Mouse (Mus musculus): ENCODE measurements around the gene Fhod1.

The Fhod1 gene

GRCm38 (mm10) chr8:105349096-105349771 is 1.5 kb upstream of the Fhod1 start:
- no peak for DNase-seq (ENCODE audit: low read depth, low spot score)

DNA sequence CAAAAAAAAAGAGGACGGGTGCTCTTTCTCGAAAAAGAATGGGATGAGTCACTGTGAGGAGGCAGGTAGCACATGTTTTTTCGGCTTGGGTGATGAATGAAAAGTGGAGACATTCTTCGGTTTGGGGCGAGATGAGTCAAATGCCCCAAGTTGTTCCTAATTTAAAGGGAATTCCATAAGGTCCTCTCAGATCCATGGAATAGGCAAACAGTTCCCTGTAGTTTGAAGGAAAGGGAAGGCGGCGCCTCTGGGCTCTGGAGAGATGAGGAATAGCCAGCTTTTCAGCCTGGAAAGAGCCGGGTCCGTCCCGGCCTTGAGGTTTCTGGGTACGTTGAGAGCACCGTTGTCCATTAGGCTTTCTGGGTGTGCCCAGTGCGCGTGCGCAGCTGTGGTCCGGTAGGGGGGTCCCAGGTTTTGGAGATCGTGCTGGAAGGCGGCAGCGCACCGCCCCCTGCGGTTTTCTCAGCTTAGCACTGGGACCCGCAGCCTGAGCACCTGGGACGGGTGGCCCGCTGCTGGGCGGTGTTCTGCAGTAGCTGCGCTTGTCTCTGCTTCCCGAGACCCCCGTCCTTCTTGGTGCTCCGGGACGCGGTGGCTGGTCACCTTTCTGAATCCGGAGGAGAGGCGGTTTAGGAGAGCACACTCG is 820 bp upstream of the Fhod1 start, which contains the start of gene Slc9a5:
Gene Slc9a5 (plus strand): TSS at position 394 of the 646 bp plus-strand sequence.
- DNase-seq (ENCODE audit: low read depth, low spot score): no peak

- no peak for DNase-seq (ENCODE audit: low read depth, low spot score)
Measured at GRCm38 (mm10) chr8:105346611-105347427, 934 bp downstream of the Fhod1 start.

DNA sequence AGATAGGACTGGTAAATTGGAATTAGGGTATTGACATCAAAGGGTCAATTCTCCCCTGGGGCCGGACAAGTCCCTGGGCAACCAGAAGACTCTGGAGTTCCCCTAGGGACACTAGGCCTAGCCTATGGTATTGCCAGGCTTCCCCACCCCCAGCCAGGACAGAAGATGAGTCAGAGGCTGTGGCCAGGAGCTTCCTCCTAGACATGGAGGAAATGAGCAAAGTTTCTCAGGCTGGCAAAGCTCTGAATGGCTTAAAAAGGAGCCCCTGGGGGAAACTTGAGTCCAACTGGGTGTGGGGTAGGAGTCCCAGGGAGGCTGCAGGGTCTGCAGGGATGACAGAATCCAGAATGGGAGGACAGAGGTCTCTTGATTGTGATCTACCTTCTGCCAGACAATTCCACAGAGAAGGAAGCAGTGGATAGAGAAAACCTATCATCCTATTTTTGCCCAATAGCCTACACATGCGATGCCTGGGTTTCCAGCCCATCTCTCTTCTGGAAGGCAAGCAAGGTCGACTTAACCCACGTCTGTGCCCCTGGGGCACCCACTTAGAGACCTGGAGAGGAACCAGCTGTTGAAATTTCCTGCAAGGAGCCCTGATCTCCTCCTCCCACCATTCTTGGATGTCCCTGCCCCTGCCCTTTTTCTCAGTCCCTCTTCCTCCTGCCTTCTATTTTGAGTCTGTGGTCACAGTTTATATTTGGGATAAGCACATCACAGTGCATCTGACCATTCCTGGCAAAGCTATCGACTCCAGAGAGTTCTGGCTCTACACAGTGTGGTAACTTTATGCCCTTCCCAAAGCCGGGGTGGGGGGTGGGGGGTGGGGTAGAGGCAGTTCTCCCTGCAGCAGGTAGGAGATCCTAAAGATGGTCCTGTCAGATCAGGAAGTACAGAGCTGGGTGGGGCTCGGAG is 2.4 kb downstream of the Fhod1 start:
- DNase-seq (ENCODE audit: low read depth, low spot score): no peak

- DNase-seq (ENCODE audit: low read depth, low spot score): no peak
Measured at GRCm38 (mm10) chr8:105343791-105344574, 3.8 kb downstream of the Fhod1 start.

DNA sequence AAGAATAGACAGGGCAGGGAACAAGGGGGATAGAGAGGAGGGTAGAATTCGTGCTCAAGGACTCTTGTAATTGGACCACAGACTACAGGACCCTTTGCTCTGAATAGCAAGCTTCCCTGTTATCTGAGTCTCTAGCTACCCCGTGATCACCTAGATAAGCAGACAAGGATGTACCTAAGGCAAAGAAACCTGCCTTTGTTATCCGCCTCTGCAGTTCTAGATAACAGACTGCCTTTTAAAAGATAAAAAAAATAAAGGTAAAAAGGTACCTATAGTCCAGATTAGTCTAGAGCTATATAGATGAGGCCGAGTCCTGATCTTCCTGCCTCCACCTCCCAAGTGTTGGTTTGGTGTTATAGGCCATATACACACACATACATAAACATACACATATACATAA is 5.0 kb downstream of the Fhod1 start:
- DNase-seq (ENCODE audit: low read depth, low spot score): no peak

- no peak for DNase-seq (ENCODE audit: low read depth, low spot score)
Measured at GRCm38 (mm10) chr8:105341399-105341798, 6.4 kb downstream of the Fhod1 start.

DNA sequence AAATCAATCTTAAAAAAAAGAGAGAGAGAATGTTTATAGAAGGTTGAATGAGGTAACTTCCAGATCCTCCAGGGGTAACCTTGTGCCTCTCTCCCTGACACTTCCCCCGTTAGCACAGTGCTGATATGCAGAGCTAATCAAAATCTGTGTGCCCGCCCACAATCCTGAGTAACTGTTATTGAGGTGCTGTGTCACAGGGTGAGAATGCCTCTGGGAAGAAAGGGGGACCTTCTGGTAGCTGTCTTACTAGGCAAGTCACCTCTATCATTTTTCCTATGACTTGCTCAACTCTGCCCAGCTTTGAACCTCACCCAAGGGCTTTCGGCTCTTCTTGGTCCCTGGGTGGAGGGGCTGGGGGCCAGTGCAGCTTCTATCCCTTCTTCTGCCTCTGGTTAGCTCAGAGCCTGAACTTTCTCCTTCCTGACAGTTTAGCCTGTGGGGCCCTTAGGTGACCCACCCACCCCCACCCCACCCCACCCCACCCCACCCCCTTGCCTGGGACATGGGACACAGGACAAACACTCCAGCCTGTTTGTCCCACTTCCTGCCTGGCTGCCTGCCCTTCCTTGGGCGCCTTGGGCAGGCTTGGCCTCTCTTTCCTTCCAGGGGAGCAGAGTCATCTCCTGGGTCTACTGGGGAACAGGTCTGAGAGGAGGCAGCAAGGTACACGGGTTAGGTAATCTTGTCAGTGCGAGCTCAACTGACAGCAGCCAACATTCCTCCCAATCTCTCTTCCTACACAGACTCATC is 7.7 kb downstream of the Fhod1 start:
- DNase-seq (ENCODE audit: low read depth, low spot score): no peak

- DNase-seq (ENCODE audit: low read depth, low spot score): no peak
Measured at GRCm38 (mm10) chr8:105338992-105339391, 8.8 kb downstream of the Fhod1 start.

- DNase-seq (ENCODE audit: low read depth, low spot score): no peak
Measured at GRCm38 (mm10) chr8:105336373-105337130, 11.2 kb downstream of the Fhod1 start.

GRCm38 (mm10) chr8:105332523-105332922 is 15.2 kb downstream of the Fhod1 start:
- no peak for DNase-seq (ENCODE audit: low read depth, low spot score)

DNA sequence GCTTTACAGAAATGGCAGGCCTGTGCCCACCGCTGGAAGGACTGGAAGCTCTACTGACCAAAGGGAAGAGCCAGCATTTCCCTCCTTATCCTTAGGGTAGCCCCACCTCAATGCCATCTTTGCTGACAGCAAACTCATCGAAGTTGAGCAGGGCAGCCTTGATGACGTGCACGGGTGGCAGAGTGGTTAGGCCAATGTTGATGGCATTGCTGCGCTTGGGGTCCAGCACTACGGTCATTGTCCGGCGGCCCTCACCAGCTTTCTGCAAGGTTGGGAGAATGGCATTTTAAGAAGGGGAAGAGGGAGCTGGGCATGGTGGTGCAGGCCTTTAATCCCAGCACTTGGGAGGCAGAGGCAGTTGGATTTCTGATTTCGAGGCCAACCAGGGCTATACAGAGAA is 15.8 kb downstream of the Fhod1 start:
- no peak for DNase-seq (ENCODE audit: low read depth, low spot score)

DNA sequence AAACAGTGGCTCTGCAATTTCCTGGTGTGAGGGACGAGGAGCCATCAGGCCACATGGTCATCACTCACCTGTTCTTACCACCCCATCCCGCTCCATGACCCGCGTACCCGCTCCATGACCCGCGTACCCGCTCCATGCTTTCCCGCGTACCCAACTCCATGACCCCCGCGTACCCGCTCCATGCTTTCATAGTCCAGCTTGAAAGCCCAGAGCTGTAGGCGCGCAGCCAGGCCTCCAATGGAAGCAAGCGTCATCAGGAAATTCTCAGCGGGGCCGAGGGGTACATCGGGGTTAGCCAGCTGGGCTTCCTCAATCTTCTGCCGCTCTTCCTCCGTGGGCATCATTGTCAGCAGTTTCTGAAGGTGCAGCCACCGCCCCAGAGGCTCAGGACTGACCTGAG is 16.3 kb downstream of the Fhod1 start:
- no peak for DNase-seq (ENCODE audit: low read depth, low spot score)

DNA sequence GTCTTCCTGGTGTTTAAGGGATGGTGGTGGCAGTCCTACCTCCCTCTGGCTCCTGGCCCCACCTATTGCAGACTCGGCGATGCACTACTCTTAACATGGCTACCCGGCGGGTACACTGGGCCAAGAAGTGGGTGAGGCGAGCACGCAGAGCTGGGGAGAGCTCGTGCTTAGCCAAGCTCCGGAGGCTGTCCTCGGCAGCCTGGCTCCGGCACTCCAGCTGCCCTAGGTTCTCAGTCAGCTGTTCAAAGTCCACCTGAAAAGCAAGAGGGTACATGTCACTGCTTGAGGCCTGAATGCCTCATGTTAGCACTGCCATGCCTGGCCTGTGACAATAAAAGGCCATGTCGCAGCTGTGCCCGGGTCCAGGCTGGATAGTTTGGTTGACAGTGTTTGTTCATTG is 17.4 kb downstream of the Fhod1 start:
- no peak for DNase-seq (ENCODE audit: low read depth, low spot score)

DNA sequence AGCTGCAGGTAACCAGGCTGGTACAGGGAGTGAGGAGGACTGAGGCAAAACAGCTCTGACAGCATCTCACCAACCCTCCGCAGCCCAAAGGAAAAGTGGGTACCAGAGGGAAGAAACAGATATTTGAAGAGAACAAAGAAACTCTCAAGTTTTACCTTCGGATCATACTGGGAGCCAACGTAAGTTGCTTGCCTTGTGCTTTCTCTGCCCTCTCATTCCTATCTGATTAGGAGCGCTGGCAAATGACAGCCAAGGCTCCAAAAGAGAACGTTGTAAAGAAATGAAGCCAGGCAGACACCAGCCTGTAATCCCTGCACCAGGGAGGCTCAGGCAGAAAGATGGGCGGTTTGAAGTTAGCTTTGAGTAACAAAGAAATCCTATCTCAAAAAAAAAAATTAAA is 20.8 kb downstream of the Fhod1 start:
- DNase-seq (ENCODE audit: low read depth, low spot score): no peak

- DNase-seq (ENCODE audit: low read depth, low spot score): peak; percentile 86
Measured at GRCm38 (mm10) chr8:105326141-105326672, 21.5 kb downstream of the Fhod1 start, which contains the start of the genes Lrrc29 and Tmem208. Lrrc29 (minus strand) TSS chr8:105326278. Tmem208 (plus strand) TSS chr8:105326354.

DNA sequence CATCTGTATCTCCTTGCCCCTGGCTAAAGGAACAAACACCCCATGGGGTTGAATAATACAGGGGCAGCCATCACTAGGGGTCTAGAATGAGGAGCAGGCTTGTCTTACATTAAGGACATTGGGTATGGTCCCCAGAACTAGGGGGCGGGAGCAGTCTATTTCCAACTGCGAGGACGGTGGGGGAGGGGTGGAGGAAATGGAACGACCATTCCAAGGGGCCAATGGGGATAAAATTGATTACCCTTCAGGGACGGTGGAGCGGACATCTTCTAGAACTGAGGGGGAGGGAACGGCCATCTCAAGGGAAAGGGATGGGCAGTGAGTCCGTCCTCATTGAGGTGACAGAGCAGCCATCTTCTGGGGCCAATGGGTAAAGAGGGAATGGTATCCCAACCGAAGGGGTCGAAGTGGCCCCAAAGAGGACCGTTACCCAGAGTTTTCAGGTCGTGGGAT is 22.1 kb downstream of the Fhod1 start:
- DNase-seq (ENCODE audit: low read depth, low spot score): no peak

DNA sequence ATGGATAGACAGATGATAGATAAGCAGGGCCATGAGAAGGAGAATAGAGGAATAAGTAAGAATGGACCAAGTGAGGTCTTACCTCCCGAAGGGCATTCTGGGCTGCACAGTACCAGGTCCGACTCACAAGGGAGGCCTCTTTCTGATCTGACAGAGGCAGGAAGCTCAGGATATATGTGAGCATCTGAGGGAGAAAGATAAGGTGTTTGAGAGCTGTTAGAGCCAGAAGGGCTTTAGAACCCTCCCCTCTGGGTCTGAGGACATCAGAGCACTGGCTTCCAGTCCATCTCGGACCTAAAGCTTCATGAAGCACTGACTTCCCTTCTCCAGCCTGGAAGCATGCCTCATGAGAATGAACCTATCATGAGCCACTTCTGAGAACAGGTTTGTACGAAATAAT is 24.6 kb downstream of the Fhod1 start:
- DNase-seq (ENCODE audit: low read depth, low spot score): no peak
